Mouse (Mus musculus) layer of hippocampus, postnatal 25 days (tissue): Measurements from ENCODE around the gene Cxcl15. TPM values are rescaled to one million over a fixed set of nuclear protein-coding genes. Genes with fewer than 3 reads are reported as not detected.
"Not testable (repeated sequence)": the region's sequence is repeated elsewhere in the genome, so short reads cannot be mapped to it uniquely, and the experiment has no call there.

Source experiments
- DNase-seq, 2 experiments: peaks; one replicate each; pipeline ENCODE4 v3.0.0; 2022; ENCODE audit warnings: mixed read lengths in 2 of 2, low spot score in 1 of 2; ENCODE audit errors: extremely low spot score in 1 of 2
- microRNA-seq, 2 experiments: library from miRNA; unstranded; fragments of <30 nt; microRNA quantifications; one replicate each; pipeline ENCODE4 v1.2.0; 2021
- total RNA-seq, 2 experiments: library from RNA; stranded (reverse); gene quantifications; 2 replicates each; pipeline ENCODE4 v1.2.3; 2021

Gene Cxcl15
- total RNA-seq, 2 experiments from 2014 or later: not detected

DNA sequence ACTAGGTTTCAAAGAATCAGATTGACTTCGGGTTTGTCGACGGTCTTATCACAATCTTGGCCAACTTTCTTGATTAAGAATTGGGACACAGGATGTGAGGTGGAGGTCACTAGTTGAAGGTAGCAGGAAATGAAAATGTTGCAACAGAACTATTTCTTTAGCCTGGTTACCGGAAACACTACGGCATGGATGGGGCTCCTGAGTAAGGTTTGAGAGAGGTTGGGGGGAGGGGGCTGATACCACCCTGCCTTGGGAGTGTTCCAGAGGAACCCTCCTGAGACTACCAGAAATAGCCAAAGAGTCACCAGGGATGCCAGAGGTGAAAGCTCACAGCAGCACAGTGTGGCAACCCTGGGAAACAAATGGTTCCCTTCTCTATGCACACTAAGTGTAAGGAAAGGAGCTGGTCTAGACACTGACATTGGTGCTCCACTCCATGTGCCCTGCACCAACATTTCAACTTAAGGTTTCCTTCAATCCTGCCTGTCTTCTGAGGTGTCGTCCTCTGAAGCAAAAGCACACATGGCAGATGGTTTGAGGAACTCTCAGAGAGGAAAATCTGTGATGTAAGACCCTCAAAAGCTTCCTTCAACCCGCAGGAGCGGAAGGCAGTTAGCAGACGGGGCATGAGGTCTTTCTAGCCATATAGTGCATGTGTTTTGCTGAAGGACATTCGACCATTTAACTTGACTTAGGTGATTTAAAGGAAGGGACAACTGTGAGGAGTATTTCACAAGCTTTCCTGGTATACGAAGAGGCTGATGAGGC lies 4.8 kb upstream of the Cxcl15 start:
- no peak for DNase-seq

DNA sequence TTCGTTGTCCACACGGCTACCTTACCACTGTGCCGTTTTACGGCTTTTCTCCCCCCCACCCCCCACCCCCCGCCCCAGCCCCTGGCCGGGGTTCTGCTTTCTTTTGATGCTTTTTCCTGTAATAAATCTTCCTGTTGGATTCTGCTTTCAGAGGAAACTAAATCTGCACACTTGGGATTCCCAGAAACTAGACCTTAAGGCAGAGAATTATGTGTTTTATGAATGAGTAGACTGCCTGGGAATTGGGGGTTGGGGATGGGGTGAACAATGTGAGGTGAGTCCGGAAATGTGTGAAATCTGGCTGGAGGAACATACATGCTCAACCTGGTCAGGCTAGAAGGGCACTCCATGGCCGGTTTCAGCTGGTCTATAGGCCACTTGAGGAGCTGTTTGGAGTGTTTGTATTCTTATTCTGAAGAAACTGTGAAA lies 4.2 kb upstream of the Cxcl15 start:
- DNase-seq: no peak

GRCm38 (mm10) chr5:90795392-90795791 lies 1.1 kb downstream of the Cxcl15 start:
- DNase-seq: not testable (repeated sequence)

GRCm38 (mm10) chr5:90804574-90804973 lies 10.2 kb downstream of the Cxcl15 start:
- no peak for DNase-seq

GRCm38 (mm10) chr5:90806050-90806449 lies 11.7 kb downstream of the Cxcl15 start:
- DNase-seq: no peak

- no peak for DNase-seq
These were observed 13.0 kb downstream of the Cxcl15 start for GRCm38 (mm10) chr5:90807176-90807950.

DNA sequence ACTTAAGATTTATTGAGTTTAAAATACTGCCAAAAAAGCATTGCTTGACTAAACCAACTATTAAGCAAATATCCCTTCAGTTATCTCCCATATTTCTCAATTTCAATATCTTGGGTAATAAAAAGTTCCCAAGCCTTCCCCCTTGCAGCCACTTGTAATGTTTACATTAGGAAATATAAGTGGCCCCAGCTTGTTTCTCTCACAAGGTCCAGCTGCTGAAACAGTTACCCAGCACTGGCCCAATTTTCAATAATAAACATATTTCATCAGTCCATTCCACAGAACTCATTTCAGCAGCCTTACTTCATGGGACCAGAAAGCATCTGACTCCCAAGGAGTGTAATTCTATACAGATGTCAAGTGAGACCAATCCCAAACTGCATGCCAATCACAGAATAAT lies 25.4 kb downstream of the Cxcl15 start:
- no peak for DNase-seq

- no peak for DNase-seq
These were observed 37.9 kb downstream of the Cxcl15 start for GRCm38 (mm10) chr5:90832145-90832767.

DNA sequence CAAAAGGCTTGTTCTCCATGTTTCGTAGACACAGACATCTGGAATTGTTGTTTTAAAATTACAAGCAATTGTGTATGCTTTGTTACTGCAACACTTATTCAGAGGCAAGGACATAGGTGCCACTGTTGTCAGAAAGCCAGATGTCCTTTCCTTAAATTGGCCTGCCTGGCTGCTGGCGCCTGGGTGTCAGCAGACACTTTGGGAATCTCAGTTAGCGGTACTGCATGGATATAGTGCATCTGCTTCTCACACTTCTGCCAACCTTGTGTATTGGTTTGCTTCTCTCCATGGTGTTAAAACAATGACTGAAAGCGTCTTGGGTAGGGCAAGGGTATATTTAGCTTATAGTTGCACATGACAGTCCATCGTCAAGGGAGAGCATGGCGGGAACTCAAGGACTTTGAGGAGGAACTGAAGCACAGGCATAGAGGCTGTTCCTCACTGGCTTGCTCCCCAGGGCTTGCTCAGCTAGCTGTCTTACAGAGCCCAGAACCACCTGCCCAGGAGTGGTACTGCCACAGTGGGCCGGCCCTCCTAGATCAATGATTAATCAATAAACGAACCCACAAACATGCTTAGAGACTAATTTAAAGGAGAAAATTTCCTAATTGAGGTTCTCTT lies 38.5 kb downstream of the Cxcl15 start:
- no peak for DNase-seq

GRCm38 (mm10) chr5:90834436-90834835 lies 40.1 kb downstream of the Cxcl15 start:
- DNase-seq: no peak

DNA sequence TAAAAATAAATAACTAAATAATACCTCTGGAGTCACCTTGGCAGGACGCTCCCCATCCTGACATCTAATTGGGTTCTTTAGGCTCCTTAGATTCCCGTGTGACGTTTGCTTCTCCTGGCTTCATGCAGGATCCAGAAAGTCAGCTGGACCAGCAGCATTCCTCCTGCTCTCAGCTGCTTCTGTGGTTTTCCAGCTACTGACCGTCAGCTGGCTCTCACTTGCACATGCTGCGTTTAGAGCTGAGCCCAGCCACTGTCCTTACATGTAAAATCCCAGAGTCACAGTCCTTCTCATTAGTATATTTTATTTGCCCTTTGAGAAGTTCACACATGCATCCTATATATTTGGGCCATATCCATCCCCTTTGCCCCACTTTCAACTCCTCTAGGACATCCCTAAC lies 44.2 kb downstream of the Cxcl15 start:
- no peak for DNase-seq

DNA sequence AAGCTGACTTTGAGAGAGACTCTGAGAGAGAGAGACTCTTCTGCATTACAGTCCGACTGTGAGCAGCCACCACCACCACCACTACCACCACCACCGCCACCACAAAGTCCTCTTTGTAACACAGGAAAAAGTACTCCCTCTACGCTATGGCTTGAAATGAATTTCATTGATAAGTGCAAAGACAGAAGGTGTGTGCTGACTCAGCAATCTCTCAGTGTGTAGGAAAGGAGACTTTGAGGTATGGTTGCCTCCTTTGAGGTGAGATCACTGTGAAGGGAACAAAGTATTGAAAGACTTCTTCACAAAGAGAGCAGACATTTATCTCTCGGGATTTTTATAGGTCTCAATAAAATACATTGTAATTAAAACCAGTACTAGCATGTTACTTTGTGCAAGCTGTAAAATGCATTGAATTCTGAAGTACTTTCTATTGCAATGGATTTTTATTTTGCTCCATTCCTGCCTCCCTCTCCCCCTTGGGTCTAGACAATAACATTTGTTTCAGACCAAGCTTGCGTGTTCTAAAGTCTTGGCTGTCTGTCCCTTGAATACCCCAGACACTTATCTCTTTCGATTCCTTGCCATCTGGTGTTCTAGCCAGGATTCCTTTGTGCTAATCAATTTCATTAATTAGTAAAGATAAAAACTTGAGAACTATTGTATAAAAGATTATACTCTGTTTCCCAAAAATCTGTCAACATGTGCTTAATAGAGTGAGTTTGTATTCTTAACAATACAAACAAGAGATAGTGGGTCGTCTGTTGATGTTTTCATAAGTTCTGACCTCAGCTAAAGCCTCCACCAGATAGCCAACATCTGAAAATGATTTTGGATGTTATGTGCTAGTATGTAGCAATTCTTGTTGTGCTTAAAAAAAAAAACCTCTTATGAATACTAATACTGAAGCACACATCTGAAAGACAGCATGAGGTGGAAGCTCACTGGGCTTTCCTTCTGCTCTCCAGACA lies 46.9 kb downstream of the Cxcl15 start:
- no peak for DNase-seq

- DNase-seq: no peak
These were observed 49.6 kb downstream of the Cxcl15 start for GRCm38 (mm10) chr5:90843891-90844290.

DNA sequence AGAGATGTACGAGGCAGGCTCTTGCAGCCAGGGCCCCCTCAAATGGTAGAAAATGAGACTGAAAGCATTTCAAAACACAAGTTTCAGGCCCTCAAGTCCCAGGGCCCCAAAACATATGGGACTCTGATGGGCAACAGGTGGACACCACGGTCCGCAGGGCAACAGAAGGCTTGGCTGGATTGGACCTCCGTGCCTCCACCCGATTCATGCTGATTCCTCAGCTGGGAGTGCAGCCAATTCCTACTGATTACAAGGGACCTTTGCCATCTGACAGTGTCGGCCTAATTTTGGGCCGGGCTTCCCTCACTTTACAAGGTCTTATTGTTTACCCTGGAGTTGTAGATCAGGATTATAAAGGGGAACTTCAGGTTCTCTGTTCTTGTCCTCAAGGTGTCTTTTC lies 55.8 kb downstream of the Cxcl15 start:
- not testable (repeated sequence) for DNase-seq

- not testable (repeated sequence) for DNase-seq
These were observed 57.1 kb downstream of the Cxcl15 start for GRCm38 (mm10) chr5:90851391-90851790.

Small RNA genes lying within 50 kb of the gene (microRNA-seq; reads per million reads assigned to microRNA genes)
- 0 reads per million in 2 experiments for gene Gm24322

Other genes with a start within 250 kb of the Cxcl15 start
- gene 5830473C10Rik, start 233.4 kb upstream of the Cxcl15 start, total RNA-seq: not detected
- gene Rassf6, start 153.9 kb upstream of the Cxcl15 start, total RNA-seq: 1 to 10 TPM in 1 of 2 experiments, under 1 TPM in 1; 0.42 to 1.0 TPM
- gene Cxcl5, start 35.2 kb upstream of the Cxcl15 start, total RNA-seq: under 1 TPM in 1 of 2 experiments, not detected in 1; 0.22 TPM
- gene Ppbp, start 26.0 kb upstream of the Cxcl15 start, total RNA-seq: not detected
- gene Pf4, start 22.1 kb upstream of the Cxcl15 start, total RNA-seq: 1 to 10 TPM; 2.3 to 2.5 TPM
- not detected for gene Cxcl3, start 8.4 kb upstream of the Cxcl15 start, total RNA-seq
- under 1 TPM in 1 of 2 experiments, not detected in 1; 0.32 TPM for gene Cxcl1, start 96.7 kb downstream of the Cxcl15 start, total RNA-seq
- gene Cxcl2, start 109.3 kb downstream of the Cxcl15 start, total RNA-seq: not detected
- 10 to 100 TPM; 13.7 to 15.8 TPM for gene Mthfd2l, start 136.6 kb downstream of the Cxcl15 start, total RNA-seq
- gene Epgn, start 232.9 kb downstream of the Cxcl15 start, total RNA-seq: under 1 TPM; 0.40 to 0.44 TPM